Mouse (Mus musculus): ENCODE measurements around the gene Ntn5. TPM values are rescaled to one million over a fixed set of nuclear protein-coding genes. Genes with fewer than 3 reads are reported as not detected.

Ntn5 gene
- polyA plus RNA-seq, 2 experiments from 2014 or later: not detected

DNA sequence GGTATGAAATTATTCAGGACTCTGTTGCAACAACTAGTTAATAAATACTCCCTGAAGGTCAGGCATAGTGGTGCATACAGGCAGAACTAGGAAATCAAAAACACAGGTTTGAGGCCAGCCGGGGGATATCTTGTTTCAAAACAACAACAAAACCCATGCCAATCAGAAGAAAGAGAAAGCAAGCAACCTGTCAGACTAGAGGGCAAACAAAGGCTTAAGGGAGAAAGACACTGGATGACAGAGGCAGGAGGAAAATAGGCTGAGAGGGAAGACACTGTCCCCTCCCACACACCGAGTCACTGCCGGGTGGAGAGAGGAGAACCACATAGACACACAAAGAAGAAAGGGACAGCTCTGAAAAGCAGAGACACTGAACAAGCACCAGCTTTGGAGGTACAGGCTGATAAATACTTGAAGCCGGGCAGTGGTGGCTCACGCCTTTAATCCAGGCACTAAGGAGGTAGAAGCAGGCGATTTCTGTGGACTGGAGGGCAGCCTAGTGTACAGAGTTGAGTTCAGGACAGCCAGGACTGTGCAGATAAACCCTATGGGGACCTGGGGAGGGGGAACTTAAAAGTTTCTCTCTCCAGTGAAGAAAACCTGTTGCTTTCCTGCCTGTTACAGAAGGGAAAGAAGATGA, 30.2 kb downstream of the Ntn5 start:
- no peak for ATAC-seq

- ATAC-seq: no peak
Measured at GRCm38 (mm10) chr7:45714630-45715089, 30.8 kb downstream of the Ntn5 start.

GRCm38 (mm10) chr7:45715090-45715708, 31.4 kb downstream of the Ntn5 start, which contains the start of gene Rpl18:
Rpl18 (plus strand) TSS chr7:45715457.
- ATAC-seq: peak; percentile 90

DNA sequence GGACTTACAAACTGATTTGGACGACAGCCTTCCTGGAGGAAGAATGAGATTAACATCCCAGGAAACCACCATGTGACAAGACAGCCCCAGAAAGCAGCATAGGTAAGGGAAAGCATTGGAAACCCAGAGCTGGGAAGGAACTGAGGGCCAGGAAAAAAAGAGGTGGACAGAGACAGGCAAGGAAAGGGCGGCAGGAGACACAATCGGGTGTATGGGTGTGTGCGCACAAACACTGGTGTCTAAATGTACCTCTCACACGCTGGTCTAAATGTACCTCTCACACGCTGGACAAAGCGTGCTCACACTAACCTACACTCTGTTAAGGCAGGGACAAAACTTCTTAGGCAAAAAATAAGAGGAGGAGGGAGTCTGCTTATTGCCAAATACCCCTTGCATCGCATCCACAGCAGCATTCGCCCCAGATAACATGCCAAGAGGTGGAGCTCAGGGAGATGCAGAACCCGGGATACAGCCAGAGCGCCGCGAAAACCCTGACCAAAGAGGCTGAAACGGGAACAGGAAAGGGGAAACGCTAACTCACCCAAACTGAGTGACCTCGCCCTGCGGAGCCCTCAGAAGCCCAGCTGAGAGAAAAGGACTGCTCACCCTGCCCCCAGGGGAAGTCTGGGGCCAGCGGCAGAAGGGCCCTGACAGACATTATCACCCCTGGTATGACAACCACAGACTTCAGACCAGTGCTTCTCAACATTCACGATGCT, 32.1 kb downstream of the Ntn5 start:
- ATAC-seq: no peak

DNA sequence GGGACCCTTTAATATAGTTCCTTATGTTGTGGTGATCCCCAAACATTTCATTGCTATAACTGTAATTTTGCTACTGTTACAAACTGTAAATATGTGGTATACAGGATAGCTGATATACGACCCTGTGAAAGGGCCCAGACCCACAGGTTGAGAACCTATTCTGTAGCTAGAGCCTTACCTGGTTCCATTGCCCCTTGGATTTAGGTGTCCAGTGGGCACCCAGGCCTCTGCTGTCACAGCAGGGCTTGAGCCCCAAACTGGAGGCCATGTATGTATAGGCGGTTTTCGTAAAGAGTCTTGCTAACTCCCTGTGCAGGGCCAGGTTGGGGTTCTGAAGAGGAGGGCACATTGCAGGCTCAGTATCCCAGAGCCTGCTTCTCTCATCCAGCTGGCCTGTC, 32.6 kb downstream of the Ntn5 start:
- no peak for ATAC-seq

GRCm38 (mm10) chr7:45716952-45717917, 33.4 kb downstream of the Ntn5 start:
- no peak for ATAC-seq

- peak; percentile 72 for ATAC-seq
Measured at GRCm38 (mm10) chr7:45717918-45718297, 34.1 kb downstream of the Ntn5 start, which contains the start of gene Sphk2. Sphk2 (minus strand) TSS chr7:45718002.

- ATAC-seq: no peak
Measured at GRCm38 (mm10) chr7:45718331-45718730, 34.5 kb downstream of the Ntn5 start.

GRCm38 (mm10) chr7:45719180-45719579, 35.4 kb downstream of the Ntn5 start:
- no peak for ATAC-seq

DNA sequence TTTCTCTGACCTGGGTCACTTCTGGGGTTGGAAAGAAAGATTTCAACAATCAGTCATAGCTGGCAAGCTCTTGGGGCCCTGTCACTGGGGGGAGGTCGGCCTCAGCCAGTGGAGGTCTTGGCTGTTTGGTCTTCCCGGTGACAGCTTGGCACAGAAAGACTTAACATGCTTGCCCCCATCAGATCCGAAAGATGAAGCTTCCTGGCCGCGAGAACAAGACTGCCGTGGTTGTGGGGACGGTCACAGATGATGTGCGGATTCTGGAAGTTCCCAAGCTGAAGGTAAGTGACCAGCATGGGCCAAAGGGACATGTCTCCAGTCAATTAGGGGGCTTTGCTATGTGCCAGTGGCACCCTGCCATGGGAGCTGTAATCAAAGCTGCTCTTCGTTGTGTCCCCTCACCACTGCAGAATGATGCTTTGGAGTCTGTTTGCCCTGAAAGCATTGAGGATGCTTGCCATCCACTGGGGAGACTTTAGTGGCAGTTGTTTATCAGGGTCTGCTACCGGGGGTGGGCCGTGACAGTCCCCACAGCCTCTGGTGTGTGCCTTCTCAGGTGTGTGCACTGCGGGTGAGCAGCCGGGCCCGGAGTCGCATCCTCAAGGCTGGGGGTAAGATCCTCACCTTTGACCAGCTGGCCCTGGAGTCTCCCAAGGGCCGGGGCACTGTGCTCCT, 36.1 kb downstream of the Ntn5 start:
- ATAC-seq: no peak

GRCm38 (mm10) chr7:45720413-45721233, 36.8 kb downstream of the Ntn5 start, which contains the start of gene Fam83e:
Fam83e (plus strand) TSS chr7:45721212.
- no peak for ATAC-seq

DNA sequence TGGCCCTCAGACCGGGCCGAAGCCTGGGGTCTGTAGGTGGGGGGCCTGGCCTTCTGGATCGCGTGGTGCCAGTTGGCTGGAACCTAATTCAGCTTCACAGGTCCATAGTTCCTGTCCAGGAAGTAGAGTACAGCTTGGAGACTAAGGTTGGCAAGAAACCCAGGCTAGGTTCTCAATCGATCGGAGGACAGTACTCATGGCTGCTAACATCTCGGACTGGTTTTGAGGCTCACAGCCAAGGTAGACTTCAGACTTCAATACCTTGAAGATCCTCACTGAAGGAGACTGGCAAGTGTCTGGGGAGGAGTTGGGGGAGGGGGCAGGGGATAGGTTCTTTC, 37.4 kb downstream of the Ntn5 start:
- no peak for ATAC-seq

GRCm38 (mm10) chr7:45721642-45722347, 38.0 kb downstream of the Ntn5 start:
- no peak for ATAC-seq

GRCm38 (mm10) chr7:45722348-45722713, 38.5 kb downstream of the Ntn5 start:
- ATAC-seq: no peak

- ATAC-seq: no peak
Measured at GRCm38 (mm10) chr7:45723301-45723700, 39.5 kb downstream of the Ntn5 start.

DNA sequence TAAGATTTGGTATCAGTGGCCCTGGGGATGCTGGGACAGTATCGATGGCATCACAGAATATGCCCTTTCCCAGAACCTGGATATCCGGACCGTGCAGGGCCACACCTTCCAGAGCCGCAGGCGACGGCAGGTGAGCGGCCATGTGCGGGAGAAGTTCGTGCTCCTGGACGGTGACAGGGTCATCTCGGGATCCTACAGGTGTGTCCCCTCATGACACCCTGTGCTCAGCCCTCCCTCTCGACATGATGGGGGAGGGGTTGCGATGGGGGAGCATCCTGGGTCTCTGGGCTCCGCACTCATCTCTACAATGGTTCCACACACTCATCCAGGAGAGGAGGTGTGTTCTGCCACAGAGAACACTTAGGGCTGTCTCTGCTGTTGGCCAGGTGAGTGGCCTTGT, 40.0 kb downstream of the Ntn5 start:
- no peak for ATAC-seq

- no peak for ATAC-seq
Measured at GRCm38 (mm10) chr7:45725151-45725550, 41.3 kb downstream of the Ntn5 start.

- ATAC-seq: no peak
Measured at GRCm38 (mm10) chr7:45725713-45726112, 41.9 kb downstream of the Ntn5 start, which contains the start of gene Spaca4. Spaca4 (minus strand) TSS chr7:45725813.

- ATAC-seq: no peak
Measured at GRCm38 (mm10) chr7:45726419-45726818, 42.6 kb downstream of the Ntn5 start.

- no peak for ATAC-seq
Measured at GRCm38 (mm10) chr7:45727625-45728024, 43.8 kb downstream of the Ntn5 start.
